Mouse (Mus musculus) forebrain, embryonic 12.5 days (tissue): ENCODE data around the gene Klhdc7a. TPM values are rescaled to one million over a fixed set of nuclear protein-coding genes. Genes with fewer than 3 reads are reported as not detected.

Experiments used
- ATAC-seq: fragments of 200-750 bp; cut with Nextera tagmentation; 2 replicates; pipeline ENCODE4 v1.8.0; 2017; ENCODE audit warnings: moderate TSS enrichment; ENCODE audit not compliant: low FRiP score
- H3K27ac ChIP-seq: fragments of 300-500 bp; sonication (generic); 2 replicates; pipeline ENCODE4 v1.5.1; 2016; ENCODE audit warnings: mild to moderate bottlenecking
- H3K27me3 ChIP-seq: fragments of 300-500 bp; sonication (generic); 2 replicates; pipeline ENCODE4 v1.6.1; 2016; ENCODE audit warnings: mild to moderate bottlenecking
- H3K36me3 ChIP-seq: fragments of 300-500 bp; sonication (generic); replicated peaks from 2 replicates; pipeline ENCODE4 v1.6.1; 2016; ENCODE audit warnings: mild to moderate bottlenecking
- H3K4me1 ChIP-seq: fragments of 300-500 bp; sonication (generic); 2 replicates; pipeline ENCODE4 v1.6.1; 2016
- H3K4me2 ChIP-seq: fragments of 300-500 bp; sonication (generic); 2 replicates; pipeline ENCODE4 v1.6.1; 2016; ENCODE audit warnings: mild to moderate bottlenecking, moderate library complexity
- H3K4me3 ChIP-seq: fragments of 300-500 bp; sonication (generic); replicated peaks from 2 replicates; pipeline ENCODE4 v1.5.1; 2016; ENCODE audit warnings: mild to moderate bottlenecking
- H3K9ac ChIP-seq: fragments of 300-500 bp; sonication (generic); 2 replicates; pipeline ENCODE4 v1.6.1; 2016; ENCODE audit warnings: mild to moderate bottlenecking
- H3K9me3 ChIP-seq: fragments of 300-500 bp; sonication (generic); 2 replicates; pipeline ENCODE4 v1.6.1; 2016
- WGBS: fragments of 180-500 bp; shearing (Covaris S2); methylation state at CpG from one replicate; pipeline ENCODE4 v1.1.7; 2016; 5-methylcytosine and 5-hydroxymethylcytosine counted together
- polyA plus RNA-seq: library from polyadenylated mRNA; unstranded; fragments of >200 nt; fragmentation: Nextera tagmentation; extraction: Ambion mirVana; gene quantifications from 2 replicates; pipeline ENCODE4 v1.2.1, GENCODE M21; 2016

The Klhdc7a gene
- polyA plus RNA-seq, 1 experiment from 2014 or later: 0.20 TPM

DNA sequence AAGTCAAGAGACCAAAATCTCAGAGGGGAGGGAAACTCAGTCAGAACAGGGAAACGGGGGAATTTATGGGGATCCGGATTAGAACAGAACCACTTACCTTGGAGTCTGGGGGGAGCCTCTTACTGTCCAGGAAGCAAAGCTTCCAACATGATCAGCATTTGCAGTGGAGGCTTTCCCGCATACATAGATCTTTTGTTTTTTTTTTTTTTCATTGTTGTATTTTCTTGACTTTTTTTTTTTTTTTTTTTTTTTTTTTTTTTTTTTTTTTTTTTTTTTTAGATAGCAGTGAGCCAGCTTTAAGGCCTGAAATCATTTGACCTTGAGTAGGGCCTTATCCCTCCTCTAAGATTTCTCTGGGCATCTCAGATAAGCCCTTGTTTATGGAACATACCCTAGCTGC is 8.6 kb downstream of the Klhdc7a start:
- Histone ChIP-seq H3K4me3 (no peak overlapping the region), H3K9me3 (no peaks in the 10 kb centered on the region), H3K27me3 (no peaks in the 10 kb centered on the region), H3K27ac (no peak overlapping the region), H3K4me1 (0 out of 2 replicates have a peak, but pooled peaks cover 4% of the 10 kb centered on the region), H3K4me2 (no peak overlapping the region), H3K36me3 (no peaks in the 10 kb centered on the region), H3K9ac (no peak overlapping the region)
- WGBS: 96% methylated on average over 3 of the region's 3 CpGs
- no peak for ATAC-seq

DNA sequence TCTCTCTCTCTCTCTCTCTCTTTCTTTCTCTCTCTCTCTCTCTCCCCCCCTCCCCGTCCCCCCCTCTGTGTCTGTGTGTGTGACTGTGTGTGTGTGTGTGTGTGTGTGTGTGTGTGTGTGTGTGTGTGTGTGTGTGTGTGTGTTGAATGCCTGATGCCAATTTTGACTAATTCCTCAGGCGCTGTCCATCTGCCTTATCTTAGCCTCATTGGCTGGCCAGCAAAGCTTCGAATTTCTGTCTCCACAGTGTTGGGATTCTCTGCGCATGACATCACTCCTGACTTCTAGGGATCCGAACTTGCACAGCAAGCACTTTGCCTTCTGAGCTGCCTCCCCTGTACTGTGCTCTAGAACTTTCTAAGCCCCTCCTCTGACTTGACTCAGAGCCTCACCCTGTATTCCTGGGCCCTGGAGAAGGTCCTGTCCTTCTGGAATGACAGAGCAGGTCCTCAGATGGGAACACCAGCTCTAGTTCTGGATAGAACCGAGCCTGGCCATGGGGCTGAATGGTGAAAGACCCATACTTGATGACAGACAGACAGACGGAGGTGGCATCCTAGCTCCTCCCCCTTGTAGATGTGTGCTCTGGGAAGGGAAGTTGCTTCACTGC is 16.8 kb downstream of the Klhdc7a start:
- H3K4me2 ChIP-seq: no peak overlapping the region
- no peak overlapping the region for H3K4me3 ChIP-seq
- ATAC-seq: no peak

DNA sequence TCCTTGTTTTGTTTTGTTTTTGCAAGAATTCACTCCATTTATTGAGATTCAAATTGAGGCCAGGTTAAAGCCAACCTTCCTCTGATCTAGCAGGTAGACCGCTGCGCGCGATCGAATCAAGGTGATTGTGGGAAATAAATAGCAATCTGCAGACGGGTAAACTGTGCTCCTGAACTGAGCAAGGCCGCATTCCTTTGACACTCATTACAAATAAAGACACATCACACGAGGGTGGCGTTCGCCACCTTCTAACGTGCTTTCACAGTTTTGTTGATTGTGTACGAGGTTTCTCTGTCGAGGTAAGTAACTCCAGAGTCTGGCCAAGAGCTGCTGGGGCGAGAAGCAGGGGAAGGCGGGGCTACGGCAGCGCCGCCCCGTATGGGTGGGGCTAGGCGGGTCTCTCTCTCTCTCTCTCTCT is 17.4 kb downstream of the Klhdc7a start:
- WGBS: 1% methylated on average over 20 of the region's 20 CpGs
- H3K4me3 ChIP-seq: peak overlapping the region; percentile 28
- peak overlapping the region; percentile 50 for H3K4me2 ChIP-seq
- peaks cover 13% of the 10 kb centered on the region for H3K4me1 ChIP-seq
- ATAC-seq: no peak
- no peak overlapping the region for H3K9ac ChIP-seq
- no peak overlapping the region for H3K27ac ChIP-seq
- H3K36me3 ChIP-seq: no peaks in the 10 kb centered on the region
- H3K27me3 ChIP-seq: peaks cover 12% of the 10 kb centered on the region
- H3K9me3 ChIP-seq: no peaks in the 10 kb centered on the region

More for the DNA sequence above, 16.8 kb downstream of the Klhdc7a start:
- H3K36me3 ChIP-seq: no peaks in the 10 kb centered on the region
- H3K9me3 ChIP-seq: no peaks in the 10 kb centered on the region
- no peak overlapping the region for H3K9ac ChIP-seq
- WGBS: 74% methylated on average over 5 of the region's 7 CpGs
- peaks cover 10% of the 10 kb centered on the region for H3K27me3 ChIP-seq
- peaks cover 13% of the 10 kb centered on the region for H3K4me1 ChIP-seq
- peak overlapping the region; percentile 36; the same call in 1 of the 2 replicates for H3K27ac ChIP-seq

GRCm38 (mm10) chr4:139948591-139948990 is 19.2 kb downstream of the Klhdc7a start:
- WGBS: 20% methylated on average over 7 of the region's 7 CpGs
- no peak overlapping the region for H3K4me2 ChIP-seq
- no peak overlapping the region for H3K4me3 ChIP-seq
- H3K36me3 ChIP-seq: no peaks in the 10 kb centered on the region
- no peak overlapping the region for H3K9ac ChIP-seq
- no peaks in the 10 kb centered on the region for H3K9me3 ChIP-seq
- peaks cover 13% of the 10 kb centered on the region for H3K4me1 ChIP-seq
- no peak overlapping the region for H3K27ac ChIP-seq
- ATAC-seq: no peak
- peaks cover 13% of the 10 kb centered on the region for H3K27me3 ChIP-seq

DNA sequence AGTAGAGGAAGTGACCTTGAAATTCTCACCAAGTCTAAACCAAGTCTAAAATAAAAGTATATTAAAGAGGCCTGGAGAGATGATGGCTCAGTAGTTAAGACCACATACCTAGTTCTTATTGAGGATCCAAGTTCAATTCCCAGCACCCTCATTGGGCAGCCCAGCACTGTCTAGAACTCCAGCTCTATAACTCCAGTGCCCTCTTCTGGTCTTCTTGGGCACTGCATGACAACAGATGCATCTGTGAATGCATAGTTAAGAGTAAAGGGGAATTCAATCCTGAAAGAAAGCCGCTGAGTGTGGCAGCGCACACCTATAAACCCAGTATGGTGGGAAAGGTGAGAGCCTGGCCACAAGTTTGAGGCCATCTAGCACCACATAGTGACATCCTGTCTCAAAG is 20.5 kb downstream of the Klhdc7a start:
- H3K9me3 ChIP-seq: no peaks in the 10 kb centered on the region
- H3K4me1 ChIP-seq: peaks cover 13% of the 10 kb centered on the region
- peaks cover 13% of the 10 kb centered on the region for H3K27me3 ChIP-seq
- H3K9ac ChIP-seq: no peak overlapping the region
- no peak for ATAC-seq
- no peaks in the 10 kb centered on the region for H3K36me3 ChIP-seq
- 90% methylated on average over 2 of the region's 2 CpGs for WGBS
- no peak overlapping the region for H3K27ac ChIP-seq
- H3K4me2 ChIP-seq: no peak overlapping the region
- H3K4me3 ChIP-seq: no peak overlapping the region

DNA sequence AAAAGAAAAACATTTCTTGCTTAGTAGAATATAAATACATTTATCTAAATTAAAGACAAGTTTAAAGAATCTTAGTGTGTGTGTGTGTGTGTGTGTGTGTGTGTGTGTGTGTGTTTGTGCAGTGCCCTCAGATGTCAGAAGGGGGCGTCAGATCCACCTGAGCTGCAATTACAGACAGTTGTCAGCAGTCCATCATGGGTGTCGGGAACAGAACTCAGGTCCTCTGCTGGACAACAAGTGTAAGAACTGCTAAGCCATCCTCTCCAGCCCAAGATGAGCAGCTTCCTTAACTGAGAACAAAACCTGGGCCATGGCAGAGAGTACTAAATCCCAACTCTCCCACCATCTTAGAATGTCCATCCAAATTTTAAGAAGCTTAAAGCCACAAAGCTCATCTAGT is 26.0 kb downstream of the Klhdc7a start:
- Histone ChIP-seq H3K27me3 (peaks cover 5% of the 10 kb centered on the region; the same call in 1 of the 2 replicates), H3K4me2 (no peak overlapping the region), H3K4me3 (no peak overlapping the region), H3K4me1 (no peaks in the 10 kb centered on the region), H3K9ac (no peak overlapping the region), H3K9me3 (no peaks in the 10 kb centered on the region), H3K36me3 (no peaks in the 10 kb centered on the region), H3K27ac (no peak overlapping the region)
- WGBS: 82% methylated on average over 2 of the region's 2 CpGs
- no peak for ATAC-seq

DNA sequence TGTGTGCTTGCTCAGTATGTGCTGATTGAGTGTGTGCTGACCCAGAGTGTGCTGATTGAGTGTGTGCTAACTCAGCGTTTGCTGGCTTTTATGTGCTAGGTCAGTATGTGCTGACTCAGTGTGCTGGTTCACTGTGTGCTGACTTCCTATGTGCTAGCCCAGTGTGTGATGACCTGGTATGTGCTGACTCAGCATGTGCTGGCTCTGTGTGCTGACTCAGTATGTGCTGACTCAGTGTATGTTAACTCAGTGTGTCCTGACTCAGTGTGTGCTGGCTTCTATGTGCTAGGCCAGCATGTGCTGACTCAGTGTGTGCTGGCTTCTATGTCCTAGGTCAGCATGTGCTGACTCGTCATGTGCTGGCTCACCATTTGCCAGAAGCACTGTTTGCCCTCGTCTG is 32.3 kb downstream of the Klhdc7a start:
- H3K9me3 ChIP-seq: no peaks in the 10 kb centered on the region
- no peak overlapping the region for H3K27ac ChIP-seq
- peaks cover 20% of the 10 kb centered on the region for H3K4me1 ChIP-seq
- peaks cover 20% of the 10 kb centered on the region for H3K27me3 ChIP-seq
- H3K4me3 ChIP-seq: no peak overlapping the region
- 79% methylated on average over 3 of the region's 3 CpGs for WGBS
- H3K36me3 ChIP-seq: no peaks in the 10 kb centered on the region
- H3K4me2 ChIP-seq: no peak overlapping the region
- H3K9ac ChIP-seq: no peak overlapping the region
- no peak for ATAC-seq

GRCm38 (mm10) chr4:139932970-139933801 is 34.6 kb downstream of the Klhdc7a start:
- Histone ChIP-seq H3K9ac (no peak overlapping the region), H3K4me2 (peak overlapping the region; percentile 6; the same call in 1 of the 2 replicates), H3K4me1 (peaks cover 20% of the 10 kb centered on the region), H3K27ac (0 out of 2 replicates have a peak overlapping the region, but pooled peaks have one; percentile 10), H3K9me3 (no peaks in the 10 kb centered on the region), H3K27me3 (peaks cover 40% of the 10 kb centered on the region), H3K4me3 (no peak overlapping the region), H3K36me3 (no peaks in the 10 kb centered on the region)
- ATAC-seq: no peak
- 78% methylated on average over 18 of the region's 18 CpGs for WGBS

- Histone ChIP-seq H3K36me3 (no peaks in the 10 kb centered on the region), H3K27ac (peak overlapping the region; percentile 76), H3K9me3 (no peaks in the 10 kb centered on the region), H3K4me1 (peaks cover 24% of the 10 kb centered on the region), H3K4me3 (no peak overlapping the region), H3K9ac (no peak overlapping the region; the same call in 1 of the 2 replicates), H3K27me3 (peaks cover 45% of the 10 kb centered on the region), H3K4me2 (peak overlapping the region; percentile 22)
- peak; percentile 81 for ATAC-seq
- 17% methylated on average over 12 of the region's 12 CpGs for WGBS
These were observed 35.9 kb downstream of the Klhdc7a start for GRCm38 (mm10) chr4:139931790-139932510.

GRCm38 (mm10) chr4:139930885-139931284 is 36.9 kb downstream of the Klhdc7a start:
- H3K36me3 ChIP-seq: no peaks in the 10 kb centered on the region
- peaks cover 35% of the 10 kb centered on the region for H3K4me1 ChIP-seq
- peak overlapping the region; percentile 22; the same call in 1 of the 2 replicates for H3K4me2 ChIP-seq
- no peaks in the 10 kb centered on the region for H3K9me3 ChIP-seq
- H3K9ac ChIP-seq: no peak overlapping the region
- ATAC-seq: no peak
- H3K27ac ChIP-seq: peak overlapping the region; percentile 76
- H3K4me3 ChIP-seq: no peak overlapping the region
- H3K27me3 ChIP-seq: peaks cover 51% of the 10 kb centered on the region
- 55% methylated on average over 7 of the region's 7 CpGs for WGBS

DNA sequence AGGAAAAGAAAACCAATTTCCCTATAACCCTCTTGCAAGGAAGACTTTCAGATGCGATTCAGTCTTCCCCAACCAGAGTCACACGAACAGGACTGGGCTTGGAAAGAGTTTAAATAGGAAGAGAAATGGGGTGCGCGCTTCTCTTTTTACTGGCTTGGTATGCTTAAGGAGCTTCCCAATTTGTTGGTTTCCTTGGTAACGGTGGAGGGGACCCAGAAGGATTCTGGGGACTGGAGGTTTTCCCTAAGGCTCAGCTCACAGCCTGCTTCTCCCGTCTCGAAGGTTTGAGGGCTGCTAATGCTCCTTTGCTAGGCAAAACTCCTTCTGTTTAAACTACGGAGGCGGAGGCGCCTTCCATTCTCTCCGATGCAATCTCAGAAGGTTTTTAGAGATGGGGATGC is 41.7 kb downstream of the Klhdc7a start:
- peak; percentile 24; the same call in 1 of the 2 replicates for ATAC-seq
- H3K27ac ChIP-seq: peak overlapping the region; percentile 83
- peaks cover 46% of the 10 kb centered on the region for H3K27me3 ChIP-seq
- no peaks in the 10 kb centered on the region for H3K36me3 ChIP-seq
- H3K9me3 ChIP-seq: 0 out of 2 replicates have a peak, but pooled peaks cover 5% of the 10 kb centered on the region
- H3K4me2 ChIP-seq: peak overlapping the region; percentile 64
- peak overlapping the region; percentile 34 for H3K4me3 ChIP-seq
- WGBS: 2% methylated on average over 11 of the region's 11 CpGs
- peak overlapping the region; percentile 39 for H3K9ac ChIP-seq
- peaks cover 31% of the 10 kb centered on the region for H3K4me1 ChIP-seq
